Mouse (Mus musculus) olfactory bulb, adult 2 months (tissue): ENCODE measurements around the gene Lsm4. TPM values are rescaled to one million over a fixed set of nuclear protein-coding genes. Genes with fewer than 3 reads are reported as not detected.

Source experiments
- H3K27ac ChIP-seq: fragments of 200-500 bp; 2 replicates; pipeline ENCODE4 v1.5.1; 2012; ENCODE audit warnings: low read depth, low read length; ENCODE audit not compliant: insufficient read depth
- H3K4me1 ChIP-seq: fragments of 200-500 bp; 2 replicates; pipeline ENCODE4 v1.6.1; 2012; ENCODE audit warnings: low read length; ENCODE audit not compliant: control insufficient read depth, insufficient read depth
- H3K4me3 ChIP-seq: fragments of 200-500 bp; 2 replicates; pipeline ENCODE4 v1.5.1; 2012; ENCODE audit warnings: mild to moderate bottlenecking, low read depth, low read length, moderate library complexity; ENCODE audit not compliant: insufficient read depth
- CTCF ChIP-seq: fragments of 200-500 bp; IDR thresholded peaks from 2 replicates; pipeline ENCODE4 v1.5.1; 2012; ENCODE audit warnings: low read depth, mild to moderate bottlenecking, low read length, moderate library complexity; ENCODE audit not compliant: insufficient read depth
- POLR2A ChIP-seq: fragments of 200-500 bp; IDR thresholded peaks from 2 replicates; pipeline ENCODE4 v1.6.1; 2012; ENCODE audit warnings: mild to moderate bottlenecking, low read depth, low read length, moderate library complexity; ENCODE audit not compliant: insufficient read depth
- WGBS: fragments of 180-500 bp; shearing (Covaris S2); methylation state at CpG from one replicate; pipeline ENCODE4 v1.1.7; 2018; 5-methylcytosine and 5-hydroxymethylcytosine counted together
- polyA plus RNA-seq: library from polyadenylated mRNA; stranded (reverse); fragments of >200 nt; gene quantifications from 2 replicates; pipeline ENCODE4 v1.2.4, GENCODE M21; 2012; ENCODE audit warnings: low replicate concordance; ENCODE audit not compliant: missing spikeins, insufficient read depth, insufficient read length

Lsm4 gene
- polyA plus RNA-seq, 1 experiment: not detected

DNA sequence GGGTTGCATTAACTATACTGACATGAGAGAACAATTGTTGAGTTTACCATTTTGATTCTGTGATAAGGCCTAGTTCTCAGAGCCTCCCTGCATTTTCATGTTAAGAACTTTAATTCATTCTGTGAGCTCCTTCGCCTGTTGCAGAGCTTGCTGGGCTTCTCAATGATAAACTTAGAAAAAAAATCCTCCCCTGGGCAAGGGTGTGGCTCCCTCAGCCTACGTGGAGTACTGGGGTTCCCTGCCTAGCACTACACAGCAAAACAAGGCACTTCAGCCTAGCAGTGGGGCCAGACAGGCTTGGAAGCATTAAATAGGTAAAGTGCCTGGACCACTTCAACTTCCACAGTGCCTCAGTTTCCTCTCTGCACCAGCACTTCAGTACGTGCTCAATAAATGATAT is 8.4 kb downstream of the Lsm4 start:
- 74% methylated on average over 3 of the region's 3 CpGs for WGBS
- TF ChIP-seq POLR2A: no peak
- no peak for TF ChIP-seq CTCF
- Histone ChIP-seq H3K4me1 (peaks cover 32% of the 10 kb centered on the region), H3K4me3 (no peak overlapping the region), H3K27ac (peak overlapping the region; percentile 77; the same call in 1 of the 2 replicates)

DNA sequence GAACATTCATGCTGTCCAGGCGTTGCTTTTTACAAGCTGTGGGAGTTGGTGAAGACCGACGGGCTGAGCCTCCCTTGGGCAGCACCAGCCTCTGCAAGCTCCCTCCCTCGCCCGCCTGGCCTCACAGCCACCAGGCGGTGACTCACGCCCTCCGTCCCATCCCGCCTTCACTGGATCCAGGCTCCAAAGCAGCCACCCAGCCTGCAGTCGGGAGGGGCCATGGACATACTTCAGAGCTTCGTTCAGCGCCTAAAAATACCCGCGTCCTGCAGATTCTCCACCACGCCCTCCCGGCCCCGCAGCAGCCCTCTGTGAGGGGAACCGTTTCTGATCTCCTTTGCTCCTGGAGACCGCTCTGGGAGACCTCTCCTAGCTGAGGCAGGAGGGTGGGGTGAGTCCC is 9.1 kb downstream of the Lsm4 start:
- TF ChIP-seq CTCF (no peak), POLR2A (no peak)
- Histone ChIP-seq H3K4me1 (peaks cover 34% of the 10 kb centered on the region), H3K27ac (peak overlapping the region; percentile 77), H3K4me3 (peak overlapping the region; percentile 16; the same call in 1 of the 2 replicates)
- WGBS: 6% methylated on average over 19 of the region's 19 CpGs

DNA sequence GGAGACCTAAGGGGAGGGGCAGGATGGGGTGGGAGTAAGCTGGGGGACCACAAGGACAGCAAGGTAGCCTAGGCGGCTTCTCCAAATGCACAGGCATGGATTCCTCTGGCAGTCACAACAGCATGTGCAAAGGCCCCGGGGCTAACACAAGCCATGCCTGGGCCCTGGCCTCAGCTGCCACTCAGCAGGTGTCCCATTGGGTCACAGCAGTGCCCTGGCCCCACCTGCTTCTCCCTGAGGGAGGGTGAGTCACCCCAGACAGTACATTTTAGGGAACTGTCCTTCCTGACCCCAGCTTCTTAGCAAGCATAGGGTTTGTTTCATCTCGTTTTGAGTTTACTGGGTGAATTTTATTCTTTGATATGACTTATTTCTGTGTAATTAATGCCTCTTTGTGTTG is 9.6 kb downstream of the Lsm4 start:
- Histone ChIP-seq H3K27ac (peak overlapping the region; percentile 77), H3K4me3 (peak overlapping the region; percentile 16; the same call in 1 of the 2 replicates), H3K4me1 (peaks cover 34% of the 10 kb centered on the region)
- WGBS: 56% methylated on average over 3 of the region's 3 CpGs
- TF ChIP-seq POLR2A (no peak), CTCF (no peak)

DNA sequence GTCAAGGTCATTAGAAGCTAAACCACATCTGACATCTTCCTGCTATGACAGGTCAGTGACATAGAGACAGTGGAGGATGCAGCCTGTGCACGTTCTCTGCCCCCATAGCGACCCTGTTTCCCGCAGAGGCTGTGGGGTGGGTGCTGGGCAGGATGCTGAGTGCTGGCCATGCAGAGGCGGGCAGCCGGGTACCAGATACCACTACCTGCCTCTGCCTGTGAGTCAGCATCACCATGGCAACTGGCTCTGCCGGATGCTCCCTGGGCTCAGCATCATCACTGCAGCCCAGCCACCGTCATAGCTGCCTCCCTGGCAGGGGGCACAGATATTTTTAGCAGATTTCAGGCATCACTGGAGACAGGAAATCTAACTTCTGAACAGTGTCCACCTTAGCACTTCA is 11.2 kb downstream of the Lsm4 start:
- Histone ChIP-seq H3K4me3 (no peak overlapping the region), H3K4me1 (peaks cover 34% of the 10 kb centered on the region), H3K27ac (peak overlapping the region; percentile 95)
- no peak for TF ChIP-seq CTCF
- TF ChIP-seq POLR2A: 0 out of 2 replicates have a peak, but pooled peaks have one; percentile 14
- 13% methylated on average over 7 of the region's 7 CpGs for WGBS

DNA sequence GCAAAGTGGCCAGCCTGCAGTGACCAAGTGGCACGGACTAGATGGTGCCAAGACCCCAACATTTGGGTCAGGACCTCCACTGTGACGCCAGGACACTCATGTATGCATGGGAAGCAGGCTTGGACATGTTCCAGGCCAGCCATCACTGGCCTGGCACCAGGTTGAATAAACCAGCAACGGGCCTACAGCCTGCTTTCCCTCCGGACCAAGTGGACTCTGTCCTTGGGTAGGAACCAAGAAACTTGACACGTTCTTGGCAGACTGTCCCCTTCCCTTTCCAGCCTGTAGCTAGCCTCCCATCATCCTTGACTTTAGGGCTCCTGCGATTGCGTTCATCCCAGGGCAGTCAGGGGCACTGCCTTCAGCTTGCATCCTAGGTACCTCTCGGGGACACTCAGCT is 14.5 kb downstream of the Lsm4 start:
- no peak overlapping the region for H3K27ac ChIP-seq
- WGBS: 54% methylated on average over 8 of the region's 8 CpGs
- no peak for TF ChIP-seq POLR2A
- TF ChIP-seq CTCF: no peak
- no peak overlapping the region for H3K4me3 ChIP-seq
- H3K4me1 ChIP-seq: peaks cover 47% of the 10 kb centered on the region

DNA sequence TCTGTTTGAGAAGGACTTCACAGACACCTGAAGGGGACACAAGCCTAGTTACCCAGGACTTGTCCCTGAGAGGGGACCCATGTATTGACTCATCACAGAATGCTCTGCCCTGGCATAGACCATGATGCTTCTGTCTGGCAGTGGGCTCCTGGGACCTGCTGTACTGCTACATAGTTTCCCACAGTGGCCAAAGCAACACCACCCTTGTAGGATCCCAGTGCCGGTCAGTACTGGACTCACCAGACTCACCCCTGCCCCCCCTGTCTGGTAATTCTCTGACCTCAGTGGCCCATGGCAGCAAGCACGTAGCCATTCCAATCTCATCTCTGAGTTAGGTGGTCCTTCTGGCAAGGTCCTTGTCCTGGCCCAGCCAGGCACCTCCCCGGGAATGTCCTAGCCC is 15.1 kb downstream of the Lsm4 start:
- peaks cover 45% of the 10 kb centered on the region for H3K4me1 ChIP-seq
- no peak overlapping the region for H3K4me3 ChIP-seq
- no peak for TF ChIP-seq CTCF
- TF ChIP-seq POLR2A: no peak
- no peak overlapping the region for H3K27ac ChIP-seq
- 92% methylated on average over 3 of the region's 3 CpGs for WGBS

DNA sequence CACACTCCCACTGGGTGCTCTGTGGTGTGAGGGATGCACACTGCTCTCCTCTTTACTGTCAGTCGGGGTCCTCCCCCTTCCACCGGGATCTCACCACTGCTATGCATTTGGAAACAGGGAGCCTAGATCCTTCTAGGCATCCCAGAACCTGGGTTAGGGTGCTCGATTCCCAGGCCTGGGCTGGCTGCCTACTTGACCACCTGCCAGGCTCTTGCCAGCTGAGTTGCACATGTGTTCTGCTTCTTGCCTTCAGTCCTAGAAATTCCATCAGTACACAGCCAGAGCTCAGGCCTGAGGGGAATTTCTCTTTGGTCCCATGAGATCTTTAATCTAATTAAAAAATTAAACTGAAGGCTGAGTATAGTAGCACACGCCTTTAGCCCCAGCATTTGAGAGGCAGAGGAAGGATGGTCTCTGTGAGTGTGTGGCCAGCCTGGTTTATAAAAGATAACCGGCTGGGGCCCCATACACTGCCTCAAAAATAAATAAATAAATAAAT is 16.9 kb downstream of the Lsm4 start:
- Histone ChIP-seq H3K4me3 (no peak overlapping the region), H3K4me1 (peaks cover 30% of the 10 kb centered on the region), H3K27ac (no peak overlapping the region)
- TF ChIP-seq CTCF (no peak), POLR2A (no peak)
- 63% methylated on average over 5 of the region's 5 CpGs for WGBS

DNA sequence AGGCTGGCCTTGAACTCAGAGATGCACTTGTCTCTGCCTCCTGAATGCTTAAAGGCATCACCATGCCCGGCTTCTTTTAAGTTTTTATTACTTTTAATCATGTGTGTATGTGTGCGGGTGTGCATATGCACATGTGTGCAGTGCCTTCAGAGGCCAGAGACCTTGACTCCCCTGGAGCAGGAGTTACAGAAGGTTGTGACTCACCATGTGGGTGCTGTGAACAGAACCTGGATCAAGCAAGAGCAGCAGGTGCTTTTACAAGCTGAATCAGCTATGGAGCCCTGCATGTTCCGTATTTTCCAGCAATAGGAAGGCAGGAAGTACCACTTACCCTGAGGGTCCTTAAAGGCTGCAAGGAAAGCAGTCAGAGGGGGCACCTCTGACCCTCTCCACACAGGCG is 18.2 kb downstream of the Lsm4 start:
- H3K4me1 ChIP-seq: peaks cover 26% of the 10 kb centered on the region
- 73% methylated on average over 4 of the region's 4 CpGs for WGBS
- no peak overlapping the region for H3K27ac ChIP-seq
- no peak overlapping the region for H3K4me3 ChIP-seq
- no peak for TF ChIP-seq POLR2A

DNA sequence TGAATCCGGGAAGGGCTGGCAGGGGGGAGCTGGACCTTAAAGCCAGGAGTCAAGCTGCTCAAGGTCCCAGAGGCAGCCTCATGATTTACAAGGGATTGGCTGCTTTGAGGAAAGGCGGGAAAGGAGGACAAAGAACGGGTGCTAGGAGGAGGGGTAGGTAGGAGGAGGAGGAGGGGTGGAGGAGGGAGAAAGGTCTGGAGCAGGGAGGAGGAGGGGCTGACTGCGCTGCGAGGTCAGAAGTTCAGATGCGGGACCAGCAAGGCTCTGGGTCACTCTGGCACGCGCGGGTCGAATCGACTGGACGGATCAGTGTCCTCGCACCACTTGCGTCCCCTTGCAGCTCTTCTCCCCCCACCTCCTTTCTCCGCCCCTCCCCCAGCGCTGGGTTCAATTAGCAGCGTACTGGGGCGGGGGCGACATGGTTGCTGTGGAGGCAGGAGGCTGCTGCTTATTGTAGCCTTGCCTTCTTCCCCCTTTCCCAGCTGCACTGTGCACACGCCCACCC is 18.7 kb downstream of the Lsm4 start:
- Histone ChIP-seq H3K4me1 (peaks cover 28% of the 10 kb centered on the region), H3K27ac (no peak overlapping the region), H3K4me3 (peak overlapping the region; percentile 21)
- WGBS: 2% methylated on average over 20 of the region's 20 CpGs
- no peak for TF ChIP-seq POLR2A
- no peak for TF ChIP-seq CTCF

DNA sequence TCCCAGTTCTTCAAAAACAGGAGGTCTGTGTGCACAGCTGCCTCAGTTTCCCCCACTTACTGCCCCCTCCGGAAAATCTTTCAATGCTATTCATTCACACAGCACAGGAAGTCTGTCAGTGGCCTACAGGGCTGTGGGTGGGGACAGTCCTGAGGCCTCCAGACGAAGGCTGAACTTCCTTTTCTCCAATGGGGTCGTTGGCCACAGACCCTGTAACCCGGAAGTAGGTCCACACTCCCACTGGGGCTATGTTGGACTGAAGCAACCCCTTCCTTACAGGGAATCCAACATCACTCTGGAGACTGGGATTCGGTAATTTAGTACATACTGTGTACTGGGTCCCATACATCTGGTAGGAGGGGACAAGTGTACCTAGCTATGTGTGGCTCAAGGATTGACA is 20.6 kb downstream of the Lsm4 start:
- 83% methylated on average over 5 of the region's 5 CpGs for WGBS
- no peak for TF ChIP-seq CTCF
- TF ChIP-seq POLR2A: no peak
- Histone ChIP-seq H3K27ac (no peak overlapping the region), H3K4me3 (no peak overlapping the region), H3K4me1 (peaks cover 36% of the 10 kb centered on the region)
